Mouse (Mus musculus) hindbrain, embryonic 14.5 days (tissue): ENCODE data around the gene Nudt14. TPM values are rescaled to one million over a fixed set of nuclear protein-coding genes. Genes with fewer than 3 reads are reported as not detected.

Experiments used
- ATAC-seq: fragments of 200-750 bp; cut with Nextera tagmentation; 2 replicates; pipeline ENCODE4 v1.8.0; 2017; ENCODE audit warnings: moderate number of reproducible peaks, mild to moderate bottlenecking, moderate TSS enrichment, moderate library complexity; ENCODE audit not compliant: low FRiP score
- DNase-seq: peaks from one replicate; pipeline ENCODE4 v3.0.0-alpha.2; 2015; ENCODE audit warnings: low spot score
- H3K27ac ChIP-seq: fragments of 300-500 bp; sonication (generic); 2 replicates; pipeline ENCODE4 v1.5.1; 2014; ENCODE audit warnings: mild to moderate bottlenecking, moderate library complexity
- H3K27me3 ChIP-seq: fragments of 300-500 bp; sonication (generic); 2 replicates; pipeline ENCODE4 v1.6.1; 2014; ENCODE audit warnings: mild to moderate bottlenecking, low read length, mixed read lengths; ENCODE audit not compliant: control insufficient read depth, insufficient read depth
- H3K36me3 ChIP-seq: fragments of 300-500 bp; sonication (generic); replicated peaks from 2 replicates; pipeline ENCODE4 v1.6.1; 2014; ENCODE audit not compliant: control insufficient read depth, insufficient read depth
- H3K4me1 ChIP-seq: fragments of 300-500 bp; sonication (generic); replicated peaks from 2 replicates; pipeline ENCODE4 v1.6.1; 2014; ENCODE audit warnings: antibody characterized with exemption, low read length, mixed read lengths; ENCODE audit not compliant: control insufficient read depth, insufficient read depth
- H3K4me2 ChIP-seq: fragments of 300-500 bp; sonication (generic); replicated peaks from 2 replicates; pipeline ENCODE4 v1.6.1; 2014; ENCODE audit warnings: mild to moderate bottlenecking, moderate library complexity
- H3K4me3 ChIP-seq: fragments of 300-500 bp; sonication (generic); replicated peaks from 2 replicates; pipeline ENCODE4 v1.5.1; 2014; ENCODE audit warnings: mild to moderate bottlenecking, low read length
- H3K9ac ChIP-seq: fragments of 300-500 bp; sonication (generic); 2 replicates; pipeline ENCODE4 v1.6.1; 2014
- H3K9me3 ChIP-seq: fragments of 300-500 bp; sonication (generic); 2 replicates; pipeline ENCODE4 v1.6.1; 2016; ENCODE audit warnings: low read length; ENCODE audit not compliant: control insufficient read depth
- WGBS: fragments of 180-500 bp; shearing (Covaris S2); extraction: QIAGEN DNeasy Blood & Tissue Kit; methylation state at CpG from one replicate; pipeline ENCODE4 v1.1.7; 2014; 5-methylcytosine and 5-hydroxymethylcytosine counted together
- polyA plus RNA-seq: library from polyadenylated mRNA; unstranded; fragments of >200 nt; fragmentation: Nextera tagmentation; extraction: Ambion mirVana; gene quantifications from 2 replicates; pipeline ENCODE4 v1.2.1, GENCODE M21; 2014

Nudt14 gene
- polyA plus RNA-seq, 1 experiment from 2014 or later, result 70.1 TPM

DNA sequence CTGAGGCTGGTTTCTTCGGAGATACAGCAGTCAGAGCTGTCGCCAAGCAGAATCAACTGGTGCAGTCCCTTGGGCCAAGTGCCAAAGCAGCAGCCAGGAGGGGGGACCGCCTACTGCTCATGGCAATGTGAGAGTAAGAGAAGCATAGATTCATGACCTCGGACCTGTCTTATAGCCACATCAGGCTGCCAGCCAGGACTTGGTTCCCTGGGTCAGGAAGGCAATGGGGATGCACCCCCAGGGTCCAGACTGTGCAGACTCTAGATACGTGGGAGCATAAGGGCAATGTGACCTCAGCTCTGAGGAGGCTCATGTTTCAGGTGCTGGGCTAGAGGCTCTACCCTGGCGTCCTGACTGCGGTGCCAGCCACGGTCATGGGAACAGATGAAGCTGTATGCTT lies 38.0 kb downstream of the Nudt14 start:
- Histone ChIP-seq H3K27me3 (no peaks in the 10 kb centered on the region), H3K36me3 (peaks cover 25% of the 10 kb centered on the region), H3K4me2 (no peak overlapping the region), H3K9ac (no peak overlapping the region), H3K9me3 (no peaks in the 10 kb centered on the region), H3K4me3 (no peak overlapping the region), H3K4me1 (no peaks in the 10 kb centered on the region), H3K27ac (no peak overlapping the region)
- no peak for DNase-seq
- 69% methylated on average over 8 of the region's 8 CpGs for WGBS
- no peak for ATAC-seq

- H3K9ac ChIP-seq, result no peak overlapping the region
- no peaks in the 10 kb centered on the region for H3K9me3 ChIP-seq
- no peak overlapping the region for H3K27ac ChIP-seq
- no peak for DNase-seq
- H3K36me3 ChIP-seq, result peaks cover 9% of the 10 kb centered on the region; the same call in 1 of the 2 replicates
- no peak overlapping the region for H3K4me2 ChIP-seq
- no peak for ATAC-seq
- no peak overlapping the region for H3K4me3 ChIP-seq
- 88% methylated on average over 9 of the region's 9 CpGs for WGBS
- H3K27me3 ChIP-seq, result no peaks in the 10 kb centered on the region
- H3K4me1 ChIP-seq, result 0 out of 2 replicates have a peak, but pooled peaks cover 3% of the 10 kb centered on the region
Observed at GRCm38 (mm10) chr12:112900641-112901040, 41.3 kb downstream of the Nudt14 start.

DNA sequence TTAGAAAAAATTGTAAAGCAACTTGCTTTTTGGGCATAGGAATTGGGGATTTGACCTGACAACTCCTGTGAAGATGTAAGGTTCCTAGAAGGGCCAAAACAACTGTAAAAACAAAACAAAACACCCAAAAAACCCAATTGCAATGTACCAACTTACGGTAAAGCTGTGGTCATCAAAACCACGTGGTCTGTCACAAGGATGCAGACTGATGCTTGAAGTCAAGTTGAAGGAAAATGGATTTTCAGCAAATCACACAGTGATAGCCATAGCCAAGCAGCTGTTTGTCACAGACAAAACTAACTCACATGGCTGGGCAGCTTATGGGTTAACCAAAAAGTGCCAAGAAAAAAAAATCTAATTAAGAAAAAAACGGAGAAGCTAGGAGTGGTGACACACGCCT lies 43.0 kb downstream of the Nudt14 start:
- Histone ChIP-seq H3K9ac (no peak overlapping the region), H3K27me3 (no peaks in the 10 kb centered on the region), H3K4me1 (0 out of 2 replicates have a peak, but pooled peaks cover 3% of the 10 kb centered on the region), H3K36me3 (no peaks in the 10 kb centered on the region), H3K27ac (0 out of 2 replicates have a peak overlapping the region, but pooled peaks have one; percentile 21), H3K4me3 (no peak overlapping the region), H3K9me3 (no peaks in the 10 kb centered on the region), H3K4me2 (no peak overlapping the region)
- ATAC-seq (no peak), DNase-seq (no peak)
- WGBS, result 56% methylated on average over 4 of the region's 4 CpGs

DNA sequence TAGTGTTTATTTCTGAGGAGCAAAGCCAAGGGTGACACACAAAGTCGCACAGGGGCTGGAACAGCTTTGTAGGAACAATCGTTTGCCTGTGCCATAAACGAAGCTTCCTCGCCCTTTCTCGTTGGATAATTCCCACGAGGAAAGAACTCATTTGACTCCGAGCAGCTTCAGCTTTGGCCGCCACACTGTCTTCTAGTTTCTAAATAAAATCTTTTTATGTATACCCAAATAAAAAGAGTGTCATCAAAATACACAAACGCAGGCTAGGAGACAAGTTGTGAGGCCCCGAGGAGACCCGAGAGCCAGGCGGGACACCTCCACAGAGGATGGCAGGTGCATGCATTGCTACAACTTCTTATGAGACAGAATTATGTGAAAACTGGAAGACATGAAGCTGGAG lies 43.6 kb downstream of the Nudt14 start:
- H3K36me3 ChIP-seq, result no peaks in the 10 kb centered on the region
- no peak for ATAC-seq
- H3K9me3 ChIP-seq, result no peaks in the 10 kb centered on the region
- DNase-seq, result no peak
- H3K4me2 ChIP-seq, result no peak overlapping the region
- no peaks in the 10 kb centered on the region for H3K27me3 ChIP-seq
- 62% methylated on average over 12 of the region's 12 CpGs for WGBS
- H3K4me1 ChIP-seq, result 0 out of 2 replicates have a peak, but pooled peaks cover 3% of the 10 kb centered on the region
- 0 out of 2 replicates have a peak overlapping the region, but pooled peaks have one; percentile 21 for H3K27ac ChIP-seq
- no peak overlapping the region for H3K9ac ChIP-seq
- no peak overlapping the region for H3K4me3 ChIP-seq

DNA sequence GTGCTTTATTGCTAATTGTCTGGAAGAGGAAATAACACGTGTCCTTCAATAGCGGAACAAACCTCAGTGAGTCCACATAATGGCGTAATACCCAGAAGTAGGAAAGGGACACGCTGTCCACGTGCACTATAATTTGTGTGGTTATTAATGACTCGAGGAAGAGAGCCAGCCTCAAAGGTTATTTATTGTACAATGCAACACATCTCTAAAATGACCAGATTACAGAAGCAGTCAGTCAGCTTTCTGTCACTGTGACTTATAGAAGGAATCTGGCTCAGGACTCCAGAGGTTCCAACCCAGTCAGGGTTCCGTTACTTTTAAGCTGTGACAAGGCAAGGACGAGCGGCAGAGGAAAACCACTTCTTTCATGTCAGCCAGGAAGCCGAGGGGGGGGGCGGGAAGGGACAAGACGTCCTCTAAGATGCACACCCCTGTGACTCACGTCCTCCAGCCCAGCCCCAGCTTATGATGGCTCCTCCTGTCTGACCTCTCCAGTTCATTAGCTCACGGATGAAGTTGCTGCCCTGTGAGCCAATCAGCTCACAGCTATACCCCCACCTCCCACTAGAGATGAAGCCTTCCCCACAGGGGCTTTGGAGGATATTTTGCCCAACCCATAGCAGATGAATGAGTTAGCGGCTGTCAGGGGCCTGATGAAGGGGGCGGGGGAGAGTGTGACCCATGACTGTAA lies 44.3 kb downstream of the Nudt14 start:
- H3K9me3 ChIP-seq, result no peaks in the 10 kb centered on the region
- no peaks in the 10 kb centered on the region for H3K36me3 ChIP-seq
- no peak overlapping the region for H3K27ac ChIP-seq
- H3K4me2 ChIP-seq, result peak overlapping the region; percentile 22
- peak; percentile 70 for ATAC-seq
- H3K9ac ChIP-seq, result no peak overlapping the region
- WGBS, result 33% methylated on average over 16 of the region's 16 CpGs
- no peak for DNase-seq
- 0 out of 2 replicates have a peak, but pooled peaks cover 3% of the 10 kb centered on the region for H3K4me1 ChIP-seq
- no peak overlapping the region for H3K4me3 ChIP-seq
- no peaks in the 10 kb centered on the region for H3K27me3 ChIP-seq

DNA sequence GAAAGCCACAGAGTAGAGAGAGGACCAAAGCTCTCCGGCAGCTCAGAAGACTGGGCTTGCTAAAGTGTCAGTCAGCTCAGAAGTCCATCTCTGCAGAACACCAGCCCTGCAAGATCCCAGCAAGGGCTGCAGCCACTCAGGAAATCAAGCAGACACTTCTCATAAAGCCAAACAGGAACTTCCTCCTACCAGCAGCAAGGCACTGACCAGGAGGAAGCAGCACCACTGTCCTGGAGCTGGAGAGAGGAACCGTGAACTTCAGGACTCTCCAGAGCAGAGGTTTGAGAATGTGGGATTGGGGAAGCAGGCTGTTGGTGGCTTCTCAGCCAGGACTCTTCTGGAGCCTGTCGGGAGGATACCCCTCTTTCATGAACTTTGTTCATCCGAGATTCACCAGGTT lies 47.0 kb downstream of the Nudt14 start:
- 76% methylated on average over 4 of the region's 4 CpGs for WGBS
- Histone ChIP-seq H3K9ac (no peak overlapping the region), H3K27ac (peak overlapping the region; percentile 26; the same call in 1 of the 2 replicates), H3K4me1 (0 out of 2 replicates have a peak, but pooled peaks cover 3% of the 10 kb centered on the region), H3K36me3 (no peaks in the 10 kb centered on the region), H3K9me3 (no peaks in the 10 kb centered on the region), H3K4me2 (no peak overlapping the region), H3K27me3 (no peaks in the 10 kb centered on the region), H3K4me3 (no peak overlapping the region)
- ATAC-seq, result no peak
- no peak for DNase-seq

DNA sequence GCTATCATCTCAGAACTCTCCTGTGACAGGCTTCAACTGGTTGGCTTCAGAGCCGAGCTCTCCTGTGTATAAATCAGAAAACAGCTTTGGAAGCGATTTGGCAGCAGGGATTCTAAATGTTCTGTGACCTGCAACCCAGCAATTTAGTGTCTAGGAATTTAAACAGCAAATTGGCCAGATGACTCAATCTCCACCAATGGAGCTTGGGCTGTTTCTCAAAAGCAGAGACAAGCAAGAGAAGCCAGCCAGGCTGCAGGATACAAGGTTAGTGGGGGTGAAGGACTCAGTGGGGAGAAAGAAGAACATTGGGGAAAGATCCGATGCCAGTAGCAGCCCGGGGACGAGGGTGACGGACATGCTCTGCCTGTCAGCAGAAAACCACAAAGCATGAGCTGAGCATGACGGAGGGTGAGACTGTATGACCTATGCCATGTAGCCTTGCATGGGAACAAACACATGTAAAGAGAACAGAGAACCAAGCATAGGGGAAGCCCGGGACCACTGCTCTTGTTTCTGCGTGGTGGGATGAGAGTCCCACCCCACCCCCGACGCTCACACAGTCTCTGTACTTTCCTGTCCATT lies 47.5 kb downstream of the Nudt14 start:
- 0 out of 2 replicates have a peak, but pooled peaks cover 3% of the 10 kb centered on the region for H3K4me1 ChIP-seq
- H3K36me3 ChIP-seq, result no peaks in the 10 kb centered on the region
- H3K9me3 ChIP-seq, result no peaks in the 10 kb centered on the region
- 71% methylated on average over 11 of the region's 11 CpGs for WGBS
- H3K4me3 ChIP-seq, result no peak overlapping the region
- H3K27me3 ChIP-seq, result no peaks in the 10 kb centered on the region
- no peak overlapping the region for H3K4me2 ChIP-seq
- H3K27ac ChIP-seq, result peak overlapping the region; percentile 26; the same call in 1 of the 2 replicates
- ATAC-seq (no peak), DNase-seq (no peak)
- no peak overlapping the region for H3K9ac ChIP-seq

GRCm38 (mm10) chr12:112885465-112885864 lies 56.5 kb downstream of the Nudt14 start:
- 64% methylated on average over 7 of the region's 7 CpGs for WGBS
- Histone ChIP-seq H3K9ac (no peak overlapping the region), H3K4me2 (no peak overlapping the region), H3K36me3 (no peaks in the 10 kb centered on the region), H3K27ac (no peak overlapping the region), H3K27me3 (no peaks in the 10 kb centered on the region), H3K4me3 (no peak overlapping the region), H3K4me1 (no peaks in the 10 kb centered on the region), H3K9me3 (no peaks in the 10 kb centered on the region)
- ATAC-seq (no peak), DNase-seq (no peak)
